Mouse (Mus musculus): ENCODE results near the gene Thap8. TPM values are rescaled to one million over a fixed set of nuclear protein-coding genes. Genes with fewer than 3 reads are reported as not detected.

Gene Thap8
- polyA plus RNA-seq, 1 experiment from 2014 or later, result 0.29 TPM

GRCm38 (mm10) chr7:30291215-30292131 is 11.6 kb downstream of the Thap8 start, which contains the start of gene Clip3:
TSS of gene Clip3 (plus strand) at chr7:30291728.
- DNase-seq (ENCODE audit: low spot score), result peak; percentile 85
- peak within 1 kb of the TSS; percentile 71 for H3K4me3 ChIP-seq
- H3K27me3 ChIP-seq (ENCODE audit: insufficient read depth, poor library complexity, severe bottlenecking), result peaks cover 26% of the 10 kb centered on the region; the same call in 1 of the 2 replicates
- H3K27ac ChIP-seq, result peak within 1 kb of the TSS; percentile 88
- 9% methylated on average over 35 of the region's 35 CpGs for WGBS
- peaks cover 11% of the 10 kb centered on the region; the same call in 1 of the 2 replicates for H3K36me3 ChIP-seq
- H3K4me1 ChIP-seq, result peaks cover 24% of the 10 kb centered on the region
- H3K9me3 ChIP-seq, result no peaks in the 10 kb centered on the region

GRCm38 (mm10) chr7:30293795-30294194 is 13.9 kb downstream of the Thap8 start:
- H3K4me1 ChIP-seq, result peaks cover 24% of the 10 kb centered on the region

GRCm38 (mm10) chr7:30294296-30294695 is 14.4 kb downstream of the Thap8 start:
- H3K36me3 ChIP-seq, result peaks cover 28% of the 10 kb centered on the region
- 86% methylated on average over 5 of the region's 5 CpGs for WGBS

More at GRCm38 (mm10) chr7:30293795-30294194, 13.9 kb downstream of the Thap8 start:
- peaks cover 24% of the 10 kb centered on the region for H3K36me3 ChIP-seq
- DNase-seq (ENCODE audit: low spot score), result no peak
- H3K9me3 ChIP-seq, result no peaks in the 10 kb centered on the region
- WGBS, result 64% methylated on average over 13 of the region's 13 CpGs
- no peak overlapping the region for H3K4me3 ChIP-seq
- no peak overlapping the region for H3K27ac ChIP-seq
- peaks cover 19% of the 10 kb centered on the region; the same call in 1 of the 2 replicates for H3K27me3 ChIP-seq (ENCODE audit: insufficient read depth, poor library complexity, severe bottlenecking)

GRCm38 (mm10) chr7:30295103-30295502 is 15.2 kb downstream of the Thap8 start:
- peaks cover 24% of the 10 kb centered on the region for H3K4me1 ChIP-seq
- peaks cover 6% of the 10 kb centered on the region; the same call in 1 of the 2 replicates for H3K27me3 ChIP-seq (ENCODE audit: insufficient read depth, poor library complexity, severe bottlenecking)
- H3K27ac ChIP-seq, result no peak overlapping the region
- H3K4me3 ChIP-seq, result 0 out of 2 replicates have a peak overlapping the region, but pooled peaks have one; percentile 19
- H3K9me3 ChIP-seq, result no peaks in the 10 kb centered on the region
- DNase-seq (ENCODE audit: low spot score), result no peak
- peaks cover 34% of the 10 kb centered on the region for H3K36me3 ChIP-seq
- WGBS, result 33% methylated on average over 10 of the region's 10 CpGs

More at GRCm38 (mm10) chr7:30294296-30294695, 14.4 kb downstream of the Thap8 start:
- no peaks in the 10 kb centered on the region for H3K9me3 ChIP-seq
- no peak overlapping the region for H3K4me3 ChIP-seq
- peaks cover 14% of the 10 kb centered on the region; the same call in 1 of the 2 replicates for H3K27me3 ChIP-seq (ENCODE audit: insufficient read depth, poor library complexity, severe bottlenecking)
- no peak overlapping the region for H3K27ac ChIP-seq
- no peak for DNase-seq (ENCODE audit: low spot score)
- H3K4me1 ChIP-seq, result peaks cover 24% of the 10 kb centered on the region

GRCm38 (mm10) chr7:30296816-30297215 is 16.9 kb downstream of the Thap8 start:
- WGBS, result 85% methylated on average over 15 of the region's 15 CpGs
- Histone ChIP-seq H3K4me3 (no peak overlapping the region), H3K27me3 (ENCODE audit: insufficient read depth, poor library complexity, severe bottlenecking) (0 out of 2 replicates have a peak, but pooled peaks cover 2% of the 10 kb centered on the region), H3K27ac (no peak overlapping the region), H3K9me3 (no peaks in the 10 kb centered on the region), H3K36me3 (peaks cover 36% of the 10 kb centered on the region), H3K4me1 (peaks cover 15% of the 10 kb centered on the region)
- no peak for DNase-seq (ENCODE audit: low spot score)

- Histone ChIP-seq H3K4me1 (peaks cover 11% of the 10 kb centered on the region), H3K36me3 (peaks cover 39% of the 10 kb centered on the region), H3K9me3 (no peaks in the 10 kb centered on the region), H3K27ac (no peak overlapping the region), H3K4me3 (no peak overlapping the region), H3K27me3 (ENCODE audit: insufficient read depth, poor library complexity, severe bottlenecking) (no peaks in the 10 kb centered on the region)
- DNase-seq (ENCODE audit: low spot score), result no peak
- 72% methylated on average over 16 of the region's 16 CpGs for WGBS
These were observed 17.4 kb downstream of the Thap8 start for GRCm38 (mm10) chr7:30297266-30297665.

GRCm38 (mm10) chr7:30300914-30301313 is 21.0 kb downstream of the Thap8 start:
- H3K4me1 ChIP-seq, result no peaks in the 10 kb centered on the region
- H3K27me3 ChIP-seq (ENCODE audit: insufficient read depth, poor library complexity, severe bottlenecking), result no peaks in the 10 kb centered on the region
- H3K9me3 ChIP-seq, result no peaks in the 10 kb centered on the region
- peaks cover 49% of the 10 kb centered on the region for H3K36me3 ChIP-seq
- no peak for DNase-seq (ENCODE audit: low spot score)
- WGBS, result 37% methylated on average over 3 of the region's 3 CpGs
- H3K4me3 ChIP-seq, result no peak overlapping the region
- H3K27ac ChIP-seq, result no peak overlapping the region

GRCm38 (mm10) chr7:30306083-30306779 is 26.3 kb downstream of the Thap8 start:
- Histone ChIP-seq H3K27ac (no peak overlapping the region), H3K4me3 (no peak overlapping the region), H3K9me3 (no peaks in the 10 kb centered on the region), H3K4me1 (peaks cover 21% of the 10 kb centered on the region), H3K36me3 (peaks cover 37% of the 10 kb centered on the region), H3K27me3 (ENCODE audit: insufficient read depth, poor library complexity, severe bottlenecking) (no peaks in the 10 kb centered on the region)
- 91% methylated on average over 16 of the region's 16 CpGs for WGBS
- no peak for DNase-seq (ENCODE audit: low spot score)

GRCm38 (mm10) chr7:30308076-30309005 is 28.4 kb downstream of the Thap8 start, which contains the start of gene Alkbh6:
TSS of gene Alkbh6 (plus strand) at chr7:30308717.
- Histone ChIP-seq H3K27me3 (ENCODE audit: insufficient read depth, poor library complexity, severe bottlenecking) (no peaks in the 10 kb centered on the region), H3K27ac (peak within 1 kb of the TSS; percentile 85), H3K36me3 (peaks cover 37% of the 10 kb centered on the region), H3K4me3 (peak within 1 kb of the TSS; percentile 71), H3K4me1 (peaks cover 21% of the 10 kb centered on the region), H3K9me3 (no peaks in the 10 kb centered on the region)
- WGBS, result 4% methylated on average over 27 of the region's 27 CpGs
- peak; percentile 98 for DNase-seq (ENCODE audit: low spot score)

GRCm38 (mm10) chr7:30309395-30310129 is 29.7 kb downstream of the Thap8 start:
- Histone ChIP-seq H3K36me3 (peaks cover 31% of the 10 kb centered on the region), H3K27me3 (ENCODE audit: insufficient read depth, poor library complexity, severe bottlenecking) (no peaks in the 10 kb centered on the region), H3K4me1 (peaks cover 30% of the 10 kb centered on the region), H3K9me3 (no peaks in the 10 kb centered on the region), H3K27ac (peak overlapping the region; percentile 85), H3K4me3 (peak overlapping the region; percentile 71)
- DNase-seq (ENCODE audit: low spot score), result no peak
- 54% methylated on average over 15 of the region's 15 CpGs for WGBS

GRCm38 (mm10) chr7:30310136-30310535 is 30.2 kb downstream of the Thap8 start:
- no peak for DNase-seq (ENCODE audit: low spot score)
- H3K9me3 ChIP-seq, result no peaks in the 10 kb centered on the region
- no peaks in the 10 kb centered on the region for H3K27me3 ChIP-seq (ENCODE audit: insufficient read depth, poor library complexity, severe bottlenecking)
- peaks cover 36% of the 10 kb centered on the region for H3K4me1 ChIP-seq
- H3K36me3 ChIP-seq, result peaks cover 31% of the 10 kb centered on the region
- 84% methylated on average over 12 of the region's 12 CpGs for WGBS
- H3K4me3 ChIP-seq, result no peak overlapping the region
- no peak overlapping the region for H3K27ac ChIP-seq

Measured in heart, embryonic 10.5 days (tissue).